Mouse (Mus musculus): ENCODE measurements around the gene Timeless.
"Not testable (repeated sequence)": the region's sequence is repeated elsewhere in the genome, so short reads cannot be mapped to it uniquely, and the experiment has no call there.

Gene Timeless

GRCm38 (mm10) chr10:128255925-128256324 is 24.1 kb downstream of the Timeless start:
- DNase-seq (ENCODE audit: low spot score), result no peak

- no peak for DNase-seq (ENCODE audit: low spot score)
Observed at GRCm38 (mm10) chr10:128256328-128256727, 24.5 kb downstream of the Timeless start.

- DNase-seq (ENCODE audit: low spot score), result no peak
Observed at GRCm38 (mm10) chr10:128258953-128259352, 27.1 kb downstream of the Timeless start.

GRCm38 (mm10) chr10:128259946-128260345 is 28.1 kb downstream of the Timeless start:
- DNase-seq (ENCODE audit: low spot score), result no peak

- not testable (repeated sequence) for DNase-seq (ENCODE audit: low spot score)
Observed at GRCm38 (mm10) chr10:128260376-128260775, 28.5 kb downstream of the Timeless start.

- DNase-seq (ENCODE audit: low spot score), result no peak
Observed at GRCm38 (mm10) chr10:128262300-128262699, 30.4 kb downstream of the Timeless start.

- no peak for DNase-seq (ENCODE audit: low spot score)
Observed at GRCm38 (mm10) chr10:128263393-128264310, 31.8 kb downstream of the Timeless start.

- DNase-seq (ENCODE audit: low spot score), result no peak
Observed at GRCm38 (mm10) chr10:128268371-128268770, 36.5 kb downstream of the Timeless start, which contains the start of gene Apof. Gene Apof, plus strand, starts transcription at chr10:128268671.

- DNase-seq (ENCODE audit: low spot score), result no peak
Observed at GRCm38 (mm10) chr10:128269206-128269910, 37.5 kb downstream of the Timeless start.

GRCm38 (mm10) chr10:128270287-128270841 is 38.5 kb downstream of the Timeless start, which contains the start of gene Stat2:
Gene Stat2, plus strand, starts transcription at chr10:128270559.
- peak; percentile 99 for DNase-seq (ENCODE audit: low spot score)

- DNase-seq (ENCODE audit: low spot score), result no peak
Observed at GRCm38 (mm10) chr10:128270866-128271265, 39.0 kb downstream of the Timeless start.

- DNase-seq (ENCODE audit: low spot score), result no peak
Observed at GRCm38 (mm10) chr10:128271883-128272282, 40.0 kb downstream of the Timeless start.

GRCm38 (mm10) chr10:128272819-128273439 is 41.1 kb downstream of the Timeless start:
- DNase-seq (ENCODE audit: low spot score), result not testable (repeated sequence)

- not testable (repeated sequence) for DNase-seq (ENCODE audit: low spot score)
Observed at GRCm38 (mm10) chr10:128275374-128275773, 43.5 kb downstream of the Timeless start.

- no peak for DNase-seq (ENCODE audit: low spot score)
Observed at GRCm38 (mm10) chr10:128278158-128278557, 46.3 kb downstream of the Timeless start.

- no peak for DNase-seq (ENCODE audit: low spot score)
Observed at GRCm38 (mm10) chr10:128280943-128281342, 49.1 kb downstream of the Timeless start.

GRCm38 (mm10) chr10:128281682-128282081 is 49.8 kb downstream of the Timeless start:
- DNase-seq (ENCODE audit: low spot score), result no peak

- DNase-seq (ENCODE audit: low spot score), result no peak
Observed at GRCm38 (mm10) chr10:128282886-128283450, 51.1 kb downstream of the Timeless start.

- DNase-seq (ENCODE audit: low spot score), result peak; percentile 88
Observed at GRCm38 (mm10) chr10:128283604-128284579, 52.0 kb downstream of the Timeless start.

- DNase-seq (ENCODE audit: low spot score), result not testable (repeated sequence)
Observed at GRCm38 (mm10) chr10:128290594-128290993, 58.7 kb downstream of the Timeless start.
